Mouse (Mus musculus) forebrain, embryonic 11.5 days (tissue): ENCODE data around the gene Ruvbl2. TPM values are rescaled to one million over a fixed set of nuclear protein-coding genes. Genes with fewer than 3 reads are reported as not detected.
A peak's percentile ranks its signal among the peaks of the same experiment; 100 is the strongest.
"Not testable (repeated sequence)": the region's sequence is repeated elsewhere in the genome, so short reads cannot be mapped to it uniquely, and the experiment has no call there.

ENCODE experiments used
- ATAC-seq: fragments of 200-750 bp; cut with Nextera tagmentation; replicated peaks from 2 replicates; pipeline ENCODE4 v1.8.0; 2017; ENCODE audit warnings: moderate TSS enrichment; ENCODE audit not compliant: low FRiP score
- DNase-seq: peaks from one replicate; pipeline ENCODE4 v3.0.0-alpha.2; 2017; ENCODE audit warnings: low spot score
- H3K27ac ChIP-seq: fragments of 300-500 bp; sonication (generic); 2 replicates; pipeline ENCODE4 v1.5.1; 2014; ENCODE audit warnings: low read depth, low read length
- H3K27me3 ChIP-seq: fragments of 300-500 bp; sonication (generic); 2 replicates; pipeline ENCODE4 v1.6.1; 2014; ENCODE audit warnings: mild to moderate bottlenecking, low read length, mixed read lengths; ENCODE audit not compliant: control insufficient read depth, insufficient read depth
- H3K36me3 ChIP-seq: fragments of 300-500 bp; sonication (generic); 2 replicates; pipeline ENCODE4 v1.6.1; 2014; ENCODE audit warnings: mild to moderate bottlenecking, low read length, moderate library complexity, mixed read lengths; ENCODE audit not compliant: control insufficient read depth, insufficient read depth
- H3K4me1 ChIP-seq: fragments of 300-500 bp; sonication (generic); replicated peaks from 2 replicates; pipeline ENCODE4 v1.6.1; 2014; ENCODE audit warnings: low read length, mixed read lengths; ENCODE audit not compliant: control insufficient read depth, insufficient read depth
- H3K4me2 ChIP-seq: fragments of 300-500 bp; sonication (generic); 2 replicates; pipeline ENCODE4 v1.6.1; 2014; ENCODE audit warnings: low read depth, mild to moderate bottlenecking, low read length, moderate library complexity, mixed read lengths; ENCODE audit not compliant: severe bottlenecking
- H3K4me3 ChIP-seq: fragments of 300-500 bp; sonication (generic); 2 replicates; pipeline ENCODE4 v1.5.1; 2014; ENCODE audit warnings: low read depth, low read length
- H3K9ac ChIP-seq: fragments of 300-500 bp; sonication (generic); 2 replicates; pipeline ENCODE4 v1.6.1; 2014; ENCODE audit warnings: low read length
- H3K9me3 ChIP-seq: fragments of 300-500 bp; sonication (generic); 2 replicates; pipeline ENCODE4 v1.6.1; 2016; ENCODE audit warnings: low read length, mixed read lengths; ENCODE audit not compliant: control insufficient read depth
- WGBS: fragments of 180-500 bp; shearing (Covaris S2); extraction: QIAGEN DNeasy Blood & Tissue Kit; methylation state at CpG from one replicate; pipeline ENCODE4 v1.1.7; 2014; 5-methylcytosine and 5-hydroxymethylcytosine counted together
- polyA plus RNA-seq: library from polyadenylated mRNA; unstranded; fragments of >200 nt; fragmentation: Nextera tagmentation; extraction: Ambion mirVana; gene quantifications from 2 replicates; pipeline ENCODE4 v1.2.1, GENCODE M21; 2014

Gene Ruvbl2
- polyA plus RNA-seq, 1 experiment from 2014 or later, result 175 TPM

- Histone ChIP-seq H3K27ac (no peak overlapping the region), H3K36me3 (peaks cover 7% of the 10 kb centered on the region; the same call in 1 of the 2 replicates)
- WGBS, result 93% methylated on average over 7 of the region's 7 CpGs
Measured at GRCm38 (mm10) chr7:45463987-45464778, 26.3 kb upstream of the Ruvbl2 start.

GRCm38 (mm10) chr7:45462868-45463267, 25.0 kb upstream of the Ruvbl2 start:
- H3K27ac ChIP-seq, H3K4me2 ChIP-seq, H3K4me3 ChIP-seq, DNase-seq, H3K9ac ChIP-seq, ATAC-seq, H3K27me3 ChIP-seq, H3K9me3 ChIP-seq: not testable (repeated sequence)
- Histone ChIP-seq H3K36me3 (peaks cover 10% of the 10 kb centered on the region; the same call in 1 of the 2 replicates), H3K4me1 (peaks cover 17% of the 10 kb centered on the region)
- WGBS, result 82% methylated on average over 4 of the region's 4 CpGs

More at GRCm38 (mm10) chr7:45463987-45464778, 26.3 kb upstream of the Ruvbl2 start:
- no peak overlapping the region for H3K4me3 ChIP-seq
- no peak for DNase-seq
- H3K27me3 ChIP-seq, result no peaks in the 10 kb centered on the region
- no peak overlapping the region for H3K9ac ChIP-seq
- no peak for ATAC-seq
- H3K4me2 ChIP-seq, result no peak overlapping the region
- peaks cover 17% of the 10 kb centered on the region for H3K4me1 ChIP-seq
- H3K9me3 ChIP-seq, result no peaks in the 10 kb centered on the region

- DNase-seq (no peak), ATAC-seq (no peak)
- no peak overlapping the region for H3K9ac ChIP-seq
- no peaks in the 10 kb centered on the region for H3K27me3 ChIP-seq
- 91% methylated on average over 4 of the region's 4 CpGs for WGBS
- no peaks in the 10 kb centered on the region for H3K9me3 ChIP-seq
- no peak overlapping the region for H3K4me3 ChIP-seq
- no peak overlapping the region for H3K27ac ChIP-seq
- peaks cover 10% of the 10 kb centered on the region; the same call in 1 of the 2 replicates for H3K36me3 ChIP-seq
- H3K4me2 ChIP-seq, result no peak overlapping the region
- H3K4me1 ChIP-seq, result peaks cover 17% of the 10 kb centered on the region
Measured at GRCm38 (mm10) chr7:45462325-45462724, 24.4 kb upstream of the Ruvbl2 start.

- Histone ChIP-seq H3K4me2 (no peak overlapping the region), H3K9me3 (no peaks in the 10 kb centered on the region), H3K9ac (no peak overlapping the region), H3K4me1 (peaks cover 15% of the 10 kb centered on the region), H3K27me3 (no peaks in the 10 kb centered on the region), H3K4me3 (no peak overlapping the region), H3K27ac (0 out of 2 replicates have a peak overlapping the region, but pooled peaks have one; percentile 31), H3K36me3 (peaks cover 10% of the 10 kb centered on the region; the same call in 1 of the 2 replicates)
- ATAC-seq (no peak), DNase-seq (no peak)
- 91% methylated on average over 4 of the region's 4 CpGs for WGBS
Measured at GRCm38 (mm10) chr7:45461781-45462180, 23.9 kb upstream of the Ruvbl2 start.

- no peak for ATAC-seq
- H3K9ac ChIP-seq, result no peak overlapping the region
- H3K27ac ChIP-seq, result peak overlapping the region; percentile 57; the same call in 1 of the 2 replicates
- peaks cover 10% of the 10 kb centered on the region; the same call in 1 of the 2 replicates for H3K36me3 ChIP-seq
- no peaks in the 10 kb centered on the region for H3K27me3 ChIP-seq
- H3K4me3 ChIP-seq, result no peak overlapping the region
- WGBS, result 69% methylated on average over 5 of the region's 5 CpGs
- DNase-seq, result no peak
- H3K4me2 ChIP-seq, result no peak overlapping the region
- H3K4me1 ChIP-seq, result peaks cover 15% of the 10 kb centered on the region
- no peaks in the 10 kb centered on the region for H3K9me3 ChIP-seq
Measured at GRCm38 (mm10) chr7:45461326-45461725, 23.4 kb upstream of the Ruvbl2 start.

DNA sequence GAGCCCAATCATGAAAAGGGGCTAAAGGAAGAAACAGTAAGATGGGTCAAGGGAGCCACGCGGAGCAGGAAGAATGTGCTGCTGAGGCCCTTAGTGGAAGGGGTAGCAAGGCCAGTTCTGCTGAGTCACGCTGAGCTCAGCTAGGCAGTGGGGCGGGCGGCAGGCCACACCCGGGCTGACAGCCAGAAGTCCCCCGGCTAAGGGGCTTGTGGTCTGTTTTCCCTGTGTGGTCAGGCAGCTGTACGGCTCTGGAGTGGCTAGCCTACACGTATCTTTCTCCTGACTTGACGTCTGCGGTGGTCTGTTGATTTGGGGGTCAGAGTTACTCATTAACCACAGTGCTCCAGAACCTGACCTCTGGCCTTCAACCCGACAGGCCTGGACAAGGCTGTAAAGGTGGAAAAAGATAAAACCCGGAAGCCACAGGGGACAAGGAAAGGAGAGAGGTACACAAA, 23.0 kb upstream of the Ruvbl2 start:
- WGBS, result 54% methylated on average over 13 of the region's 13 CpGs
- no peak overlapping the region for H3K9ac ChIP-seq

DNA sequence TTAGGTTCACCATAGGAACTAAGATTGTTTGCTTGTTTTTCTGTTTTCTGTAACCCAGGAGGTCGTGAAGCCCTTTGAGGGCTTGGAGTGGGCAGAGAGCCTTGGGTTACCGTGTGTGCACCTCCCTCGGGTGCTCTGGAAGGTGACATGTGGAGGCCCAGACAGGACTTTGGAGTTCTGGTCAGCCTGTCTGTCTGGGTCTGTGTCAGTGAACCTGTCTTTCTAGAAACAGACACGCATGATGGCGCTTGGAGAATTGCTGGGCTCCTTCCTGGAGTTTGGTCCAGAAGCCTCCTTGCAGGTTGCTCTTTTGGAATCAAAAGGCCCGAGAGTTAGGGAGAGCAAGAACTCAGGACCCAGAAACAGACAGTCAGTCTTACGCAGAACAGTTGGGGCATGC, 22.5 kb upstream of the Ruvbl2 start:
- 73% methylated on average over 7 of the region's 7 CpGs for WGBS
- Histone ChIP-seq H3K4me3 (peak overlapping the region; percentile 82), H3K36me3 (peaks cover 10% of the 10 kb centered on the region; the same call in 1 of the 2 replicates), H3K9ac (peak overlapping the region; percentile 40), H3K4me2 (peak overlapping the region; percentile 43), H3K4me1 (peaks cover 10% of the 10 kb centered on the region; the same call in 1 of the 2 replicates), H3K27ac (peak overlapping the region; percentile 57), H3K9me3 (no peaks in the 10 kb centered on the region), H3K27me3 (no peaks in the 10 kb centered on the region)
- DNase-seq (no peak), ATAC-seq (no peak)

More for the DNA sequence above, 23.0 kb upstream of the Ruvbl2 start:
- Histone ChIP-seq H3K4me3 (no peak overlapping the region), H3K27me3 (no peaks in the 10 kb centered on the region), H3K4me2 (no peak overlapping the region), H3K27ac (peak overlapping the region; percentile 57), H3K36me3 (peaks cover 10% of the 10 kb centered on the region; the same call in 1 of the 2 replicates), H3K4me1 (peaks cover 13% of the 10 kb centered on the region), H3K9me3 (no peaks in the 10 kb centered on the region)
- ATAC-seq (no peak), DNase-seq (peak; percentile 71)

- peak within 1 kb of the TSS; percentile 92 for H3K9ac ChIP-seq
- H3K27me3 ChIP-seq, H3K4me1 ChIP-seq, H3K9me3 ChIP-seq, H3K36me3 ChIP-seq: not testable (repeated sequence)
- peak within 1 kb of the TSS; percentile 81 for H3K4me2 ChIP-seq
- WGBS, result under 1% methylated on average over 28 of the region's 37 CpGs
- peak within 1 kb of the TSS; percentile 82 for H3K4me3 ChIP-seq
- DNase-seq, result peak; percentile 99
- H3K27ac ChIP-seq, result peak within 1 kb of the TSS; percentile 89
- peak; percentile 97 for ATAC-seq
Measured at GRCm38 (mm10) chr7:45459564-45460140, 21.8 kb upstream of the Ruvbl2 start, which contains the start of gene Ftl1. Gene Ftl1, minus strand, starts transcription at chr7:45459884.
